Mouse (Mus musculus): Measurements from ENCODE around the gene Plod2.

- TF ChIP-seq POLR2A (IDR thresholded peaks at IDR 0.05; ENCODE audit: low read depth, low read length) (no peak), CTCF (IDR thresholded peaks at IDR 0.05; ENCODE audit: extremely low read depth, insufficient read depth, insufficient read length, insufficient replicate concordance) (no peak)
Measured at GRCm38 (mm10) chr9:92613206-92613605, 71.2 kb downstream of the Plod2 start.
